Mouse (Mus musculus): Measurements from ENCODE around the gene Abhd14a. TPM values are rescaled to one million over a fixed set of nuclear protein-coding genes. Genes with fewer than 3 reads are reported as not detected.

Abhd14a gene
- total and polyA plus RNA-seq, 3 experiments, result 22.8 to 48.7 TPM; not detected in 1

GRCm38 (mm10) chr9:106421033-106421864, 26.2 kb downstream of the Abhd14a start:
- Histone ChIP-seq H3K9ac (ENCODE audit: control insufficient read depth, low read depth, low read length, poor library complexity, severe bottlenecking) (no peak overlapping the region), H3K27me3 (ENCODE audit: control insufficient read depth in 1 of 2, insufficient read depth in 2 of 2, low read length in 2 of 2) (no peaks in the 10 kb centered on the region; a peak in 1 of 4 replicates)
- TF ChIP-seq SIN3A (IDR thresholded peaks at IDR 0.05; ENCODE audit: low read length) (no peak), RCOR1 (IDR thresholded peaks at IDR 0.05; ENCODE audit: low read depth, low read length) (no peak), BHLHE40 (IDR thresholded peaks at IDR 0.05; ENCODE audit: borderline replicate concordance, low read depth, low read length) (no peak), MAZ (IDR thresholded peaks at IDR 0.05; ENCODE audit: low read depth, low read length) (no peak), TBP (IDR thresholded peaks at IDR 0.05; ENCODE audit: low read depth, low read length) (no peak), MYB (IDR thresholded peaks at IDR 0.05; ENCODE audit: low read depth, low read length) (no peak), SMC3 (IDR thresholded peaks at IDR 0.05; ENCODE audit: low read depth, low read length) (no peak), E2F4 (IDR thresholded peaks at IDR 0.05; ENCODE audit: borderline replicate concordance, low read depth, low read length) (no peak), NRF1 (IDR thresholded peaks at IDR 0.05; ENCODE audit: insufficient read depth, low read depth, low read length, poor library complexity, severe bottlenecking) (no peak), UBTF (IDR thresholded peaks at IDR 0.05; ENCODE audit: borderline replicate concordance, insufficient read depth, low read depth, low read length) (no peak), ZNF384 (IDR thresholded peaks at IDR 0.05; ENCODE audit: low read depth, low read length) (no peak), MXI1 (IDR thresholded peaks at IDR 0.05; ENCODE audit: low read depth, low read length) (no peak), CTCF (IDR thresholded peaks at IDR 0.05 in 2 of 3, conservative IDR thresholded peaks at IDR 0.05 in 1 of 3; ENCODE audit: control insufficient read depth in 1 of 3, insufficient read depth in 1 of 3, low read depth in 2 of 3, low read length in 3 of 3, poor library complexity in 1 of 3, severe bottlenecking in 1 of 3) (no peak), POLR2AphosphoS5 (IDR thresholded peaks at IDR 0.05; ENCODE audit: borderline replicate concordance, low read depth, low read length) (no peak), ELF1 (IDR thresholded peaks at IDR 0.05; ENCODE audit: low read depth, low read length) (no peak), HCFC1 (IDR thresholded peaks at IDR 0.05; ENCODE audit: low read depth, low read length) (no peak), GATA1 (IDR thresholded peaks at IDR 0.05; ENCODE audit: low read depth, low read length) (no peak), ZMIZ1 (IDR thresholded peaks at IDR 0.05; ENCODE audit: low read depth, low read length) (no peak), TAL1 (IDR thresholded peaks at IDR 0.05; ENCODE audit: low read length) (no peak)

More at GRCm38 (mm10) chr9:106421033-106421864, 26.2 kb downstream of the Abhd14a start:
- Histone ChIP-seq H3K36me3 (ENCODE audit: control insufficient read depth in 1 of 2, insufficient read depth in 2 of 2, low read length in 2 of 2) (peaks cover 0 to 2% of the 10 kb centered on the region in 2 experiments; a peak in 2 of 4 replicates), H3K4me1 (ENCODE audit: control insufficient read depth in 1 of 2, insufficient read depth in 2 of 2, low read length in 2 of 2) (peaks cover 0 to 23% of the 10 kb centered on the region in 2 experiments; a peak in 2 of 4 replicates), H3K79me2 (ENCODE audit: control insufficient read depth, insufficient read depth, low read length, poor library complexity) (no peaks in the 10 kb centered on the region), H3K27ac (ENCODE audit: control insufficient read depth, low read depth, low read length) (no peak overlapping the region), H3K4me3 (ENCODE audit: control insufficient read depth in 1 of 2, insufficient read depth in 1 of 2, low read depth in 2 of 2, low read length in 2 of 2) (0 out of 4 replicates have a peak overlapping the region, but pooled peaks of 1 of the 2 experiments have one; percentile 6), H3K9me3 (replicated peaks; ENCODE audit: insufficient read depth, low read length) (no peaks in the 10 kb centered on the region)
- no peak for DNase-seq (ENCODE audit: low read depth, low spot score)

All from MEL (cell line).